31 mouse cellular contexts compared by ENCODE assay signal in the genomic region with DNA sequence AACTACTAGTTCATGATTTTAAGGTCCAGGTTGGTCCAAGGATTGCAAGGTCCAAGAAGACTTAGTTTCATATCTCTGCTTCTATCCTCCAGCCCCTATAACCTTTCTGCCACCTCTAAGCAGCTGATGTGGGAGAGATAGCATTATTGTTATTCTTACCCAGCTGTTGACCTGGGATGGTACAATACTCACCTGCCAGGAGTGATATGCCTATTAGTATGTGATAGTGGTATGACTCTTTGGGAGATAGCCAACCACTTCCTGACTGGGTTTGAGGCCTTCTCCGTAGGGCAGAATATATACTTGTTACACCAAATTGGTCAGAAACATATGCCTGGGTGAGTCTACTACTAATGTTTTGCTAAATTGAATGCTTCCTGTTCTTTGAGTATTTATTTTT.
"Had no signal": no experiment of that assay in that cellular context is flagged by ENCODE, and none has a peak within 500 bp of the region (broad histone marks: within the 10 kb centered on the region; RNA-seq: fewer than 3 reads in every experiment).

No protein-coding gene starts in this region.

- DNase-seq: left cerebral cortex, postnatal 4 days; liver; liver, embryonic 13.5 days; liver, postnatal 0 days; lung, adult 18-20 months; lung, adult 2 months; lung, embryonic 14.5 days; lung, postnatal 10 days; lung, postnatal 14 days; lung, postnatal 36 days; lung, postnatal 4 days; midbrain, embryonic 14.5 days had no signal

- H3K27me3 ChIP-seq: limb, embryonic 12.5 days; limb, embryonic 13.5 days; limb, embryonic 15.5 days; liver, embryonic 12.5 days; liver, embryonic 13.5 days; liver, embryonic 15.5 days; lung, embryonic 15.5 days; megakaryocyte, embryonic 14.5 days; midbrain, embryonic 12.5 days; midbrain, embryonic 13.5 days; midbrain, embryonic 15.5 days; neural tube, embryonic 12.5 days had no signal

- H3K4me1 ChIP-seq: limb, embryonic 10.5 days; limb, embryonic 12.5 days; limb, embryonic 13.5 days; limb, embryonic 15.5 days; liver, embryonic 12.5 days; liver, embryonic 13.5 days; liver, embryonic 15.5 days; lung, embryonic 15.5 days; megakaryocyte, embryonic 14.5 days; midbrain, embryonic 10.5 days; midbrain, embryonic 12.5 days; midbrain, embryonic 13.5 days; midbrain, embryonic 15.5 days; neural tube, embryonic 12.5 days had no signal

- H3K36me3 ChIP-seq: limb, embryonic 10.5 days; limb, embryonic 12.5 days; limb, embryonic 13.5 days; limb, embryonic 15.5 days; liver, embryonic 12.5 days; liver, embryonic 13.5 days; liver, embryonic 15.5 days; lung, embryonic 15.5 days; midbrain, embryonic 10.5 days; midbrain, embryonic 12.5 days; midbrain, embryonic 13.5 days; midbrain, embryonic 15.5 days; neural tube, embryonic 12.5 days had no signal

- H3K4me3 ChIP-seq: left cerebral cortex, adult 2 months; limb, embryonic 10.5 days; limb, embryonic 12.5 days; limb, embryonic 13.5 days; limb, embryonic 15.5 days; liver, embryonic 12.5 days; liver, embryonic 13.5 days; liver, embryonic 15.5 days; lung, embryonic 15.5 days; megakaryocyte, embryonic 14.5 days; midbrain, embryonic 10.5 days; midbrain, embryonic 12.5 days; midbrain, embryonic 13.5 days; midbrain, embryonic 15.5 days; myocyte; neural tube, embryonic 12.5 days had no signal

- H3K9me3 ChIP-seq: limb, embryonic 10.5 days; limb, embryonic 12.5 days; limb, embryonic 13.5 days; limb, embryonic 15.5 days; liver, embryonic 12.5 days; liver, embryonic 13.5 days; liver, embryonic 15.5 days; lung, embryonic 15.5 days; megakaryocyte, embryonic 14.5 days; midbrain, embryonic 10.5 days; midbrain, embryonic 12.5 days; midbrain, embryonic 13.5 days; midbrain, embryonic 15.5 days; neural tube, embryonic 12.5 days had no signal

- H3K27ac ChIP-seq: left cerebral cortex, adult 2 months; limb, embryonic 10.5 days; limb, embryonic 12.5 days; limb, embryonic 13.5 days; limb, embryonic 15.5 days; liver, embryonic 12.5 days; liver, embryonic 13.5 days; liver, embryonic 14.5 days; liver, embryonic 15.5 days; lung, embryonic 15.5 days; macrophage; midbrain, embryonic 10.5 days; midbrain, embryonic 12.5 days; midbrain, embryonic 13.5 days; midbrain, embryonic 15.5 days; neural tube, embryonic 12.5 days had no signal

- ATAC-seq: liver, embryonic 12.5 days; liver, postnatal 0 days; lung, postnatal 0 days; midbrain, embryonic 13.5 days; midbrain, embryonic 15.5 days; midbrain, embryonic 16.5 days had no signal

- H3K9ac ChIP-seq: limb, embryonic 12.5 days; limb, embryonic 13.5 days; limb, embryonic 15.5 days; liver, embryonic 12.5 days; liver, embryonic 13.5 days; liver, embryonic 14.5 days; liver, embryonic 15.5 days; liver, postnatal 0 days; lung, embryonic 14.5 days; lung, embryonic 15.5 days; midbrain, embryonic 12.5 days; midbrain, embryonic 13.5 days; midbrain, embryonic 15.5 days; neural tube, embryonic 12.5 days had no signal
